Mouse (Mus musculus): ENCODE results near the gene Lrrc75b. TPM values are rescaled to one million over a fixed set of nuclear protein-coding genes. Genes with fewer than 3 reads are reported as not detected.

Lrrc75b gene
- total and polyA plus RNA-seq, 2 experiments from 2014 or later, result 0.83 to 2.9 TPM

GRCm38 (mm10) chr10:75505130-75505495 lies 55.0 kb downstream of the Lrrc75b start:
- Histone ChIP-seq H3K36me3 (replicated peaks; ENCODE audit: control insufficient read depth, insufficient read depth, low read length) (peaks cover 34% of the 10 kb centered on the region), H3K27ac (ENCODE audit: low read depth) (no peak overlapping the region)
- ATAC-seq (ENCODE audit: insufficient read depth, low read depth), result no peak

GRCm38 (mm10) chr10:75504234-75505129 lies 55.6 kb downstream of the Lrrc75b start:
- DNase-seq (ENCODE audit: low spot score) (no peak), ATAC-seq (ENCODE audit: insufficient read depth, low read depth) (no peak)
- Histone ChIP-seq H3K4me2 (ENCODE audit: low read depth, low read length) (no peak overlapping the region), H3K4me1 (ENCODE audit: control insufficient read depth, insufficient read depth) (no peaks in the 10 kb centered on the region), H3K9ac (replicated peaks; ENCODE audit: low read depth, low read length) (no peak overlapping the region), H3K9me3 (replicated peaks; ENCODE audit: control insufficient read depth, low read length) (no peaks in the 10 kb centered on the region), H3K27me3 (ENCODE audit: control insufficient read depth, insufficient read depth, low read length) (no peaks in the 10 kb centered on the region), H3K4me3 (ENCODE audit: low read depth, low read length) (no peak overlapping the region), H3K36me3 (replicated peaks; ENCODE audit: control insufficient read depth, insufficient read depth, low read length) (peaks cover 27% of the 10 kb centered on the region), H3K27ac (ENCODE audit: low read depth) (no peak overlapping the region)
- 76% methylated on average over 8 of the region's 8 CpGs for WGBS
- TF ChIP-seq EP300 (IDR thresholded peaks at IDR 0.05; ENCODE audit: low read depth), result no peak
- no peak for TF ChIP-seq CTCF (IDR thresholded peaks at IDR 0.05; ENCODE audit: low read depth)

More at GRCm38 (mm10) chr10:75505130-75505495, 55.0 kb downstream of the Lrrc75b start:
- no peak for DNase-seq (ENCODE audit: low spot score)
- TF ChIP-seq EP300 (IDR thresholded peaks at IDR 0.05; ENCODE audit: low read depth) (no peak), CTCF (IDR thresholded peaks at IDR 0.05; ENCODE audit: low read depth) (no peak)
- H3K4me3 ChIP-seq (ENCODE audit: low read depth, low read length), result no peak overlapping the region
- no peak overlapping the region for H3K4me2 ChIP-seq (ENCODE audit: low read depth, low read length)
- H3K4me1 ChIP-seq (ENCODE audit: control insufficient read depth, insufficient read depth), result no peaks in the 10 kb centered on the region
- no peaks in the 10 kb centered on the region for H3K9me3 ChIP-seq (replicated peaks; ENCODE audit: control insufficient read depth, low read length)
- H3K27me3 ChIP-seq (ENCODE audit: control insufficient read depth, insufficient read depth, low read length), result no peaks in the 10 kb centered on the region
- 68% methylated on average over 3 of the region's 3 CpGs for WGBS
- no peak overlapping the region for H3K9ac ChIP-seq (replicated peaks; ENCODE audit: low read depth, low read length)

- Histone ChIP-seq H3K9ac (replicated peaks; ENCODE audit: low read depth, low read length) (no peak overlapping the region), H3K27ac (ENCODE audit: low read depth) (no peak overlapping the region), H3K9me3 (replicated peaks; ENCODE audit: control insufficient read depth, low read length) (no peaks in the 10 kb centered on the region), H3K4me2 (ENCODE audit: low read depth, low read length) (no peak overlapping the region), H3K27me3 (ENCODE audit: control insufficient read depth, insufficient read depth, low read length) (no peaks in the 10 kb centered on the region), H3K4me1 (ENCODE audit: control insufficient read depth, insufficient read depth) (no peaks in the 10 kb centered on the region), H3K4me3 (ENCODE audit: low read depth, low read length) (no peak overlapping the region), H3K36me3 (replicated peaks; ENCODE audit: control insufficient read depth, insufficient read depth, low read length) (peaks cover 20% of the 10 kb centered on the region)
- no peak for ATAC-seq (ENCODE audit: insufficient read depth, low read depth)
- DNase-seq (ENCODE audit: low spot score), result no peak
- 90% methylated on average over 7 of the region's 7 CpGs for WGBS
- TF ChIP-seq CTCF (IDR thresholded peaks at IDR 0.05; ENCODE audit: low read depth) (no peak), EP300 (IDR thresholded peaks at IDR 0.05; ENCODE audit: low read depth) (no peak)
Observed at GRCm38 (mm10) chr10:75503692-75504091, 56.4 kb downstream of the Lrrc75b start.

GRCm38 (mm10) chr10:75501641-75502040 lies 58.5 kb downstream of the Lrrc75b start:
- Histone ChIP-seq H3K4me1 (ENCODE audit: control insufficient read depth, insufficient read depth) (no peaks in the 10 kb centered on the region), H3K4me3 (ENCODE audit: low read depth, low read length) (no peak overlapping the region), H3K27ac (ENCODE audit: low read depth) (no peak overlapping the region), H3K36me3 (replicated peaks; ENCODE audit: control insufficient read depth, insufficient read depth, low read length) (no peaks in the 10 kb centered on the region; the same call in 1 of the 2 replicates), H3K9ac (replicated peaks; ENCODE audit: low read depth, low read length) (no peak overlapping the region), H3K27me3 (ENCODE audit: control insufficient read depth, insufficient read depth, low read length) (no peaks in the 10 kb centered on the region), H3K9me3 (replicated peaks; ENCODE audit: control insufficient read depth, low read length) (no peaks in the 10 kb centered on the region), H3K4me2 (ENCODE audit: low read depth, low read length) (no peak overlapping the region)
- ATAC-seq (ENCODE audit: insufficient read depth, low read depth), result no peak
- no peak for TF ChIP-seq CTCF (IDR thresholded peaks at IDR 0.05; ENCODE audit: low read depth)
- TF ChIP-seq EP300 (IDR thresholded peaks at IDR 0.05; ENCODE audit: low read depth), result no peak
- 97% methylated on average over 1 of the region's 1 CpGs for WGBS
- DNase-seq (ENCODE audit: low spot score), result no peak

GRCm38 (mm10) chr10:75500345-75500744 lies 59.8 kb downstream of the Lrrc75b start:
- no peak overlapping the region for H3K9ac ChIP-seq (replicated peaks; ENCODE audit: low read depth, low read length)
- WGBS, result 26% methylated on average over 7 of the region's 7 CpGs
- no peak for ATAC-seq (ENCODE audit: insufficient read depth, low read depth)
- no peaks in the 10 kb centered on the region for H3K9me3 ChIP-seq (replicated peaks; ENCODE audit: control insufficient read depth, low read length)
- no peaks in the 10 kb centered on the region for H3K27me3 ChIP-seq (ENCODE audit: control insufficient read depth, insufficient read depth, low read length)
- no peak overlapping the region for H3K4me2 ChIP-seq (ENCODE audit: low read depth, low read length)
- peaks cover 6% of the 10 kb centered on the region; the same call in 1 of the 2 replicates for H3K4me1 ChIP-seq (ENCODE audit: control insufficient read depth, insufficient read depth)
- no peak overlapping the region for H3K27ac ChIP-seq (ENCODE audit: low read depth)
- H3K4me3 ChIP-seq (ENCODE audit: low read depth, low read length), result no peak overlapping the region
- TF ChIP-seq EP300 (IDR thresholded peaks at IDR 0.05; ENCODE audit: low read depth) (no peak), CTCF (IDR thresholded peaks at IDR 0.05; ENCODE audit: low read depth) (no peak)
- no peak for DNase-seq (ENCODE audit: low spot score)
- no peaks in the 10 kb centered on the region; the same call in 1 of the 2 replicates for H3K36me3 ChIP-seq (replicated peaks; ENCODE audit: control insufficient read depth, insufficient read depth, low read length)

Other genes with a start within 250 kb of the Lrrc75b start
- 15.8 and 51.3 TPM in 2 replicates for gene Adora2a, start 243.5 kb downstream of the Lrrc75b start, total RNA-seq (2014; rRNA removed; ENCODE audit: low replicate concordance)
- 3.6 and 4.4 TPM in 2 replicates for gene Adora2a, start 243.5 kb downstream of the Lrrc75b start, polyA plus RNA-seq (2015; fragmentation: Nextera tagmentation; extraction: Ambion mirVana)
- gene Upb1, start 159.2 kb downstream of the Lrrc75b start, total RNA-seq (2014; rRNA removed; ENCODE audit: low replicate concordance), result 0.66 TPM in 1 of 2 replicates, not detected in the other
- gene Upb1, start 159.2 kb downstream of the Lrrc75b start, polyA plus RNA-seq (2015; fragmentation: Nextera tagmentation; extraction: Ambion mirVana), result 0.86 and 1.1 TPM in 2 replicates
- 10.8 and 10.9 TPM in 2 replicates for gene Snrpd3, start 42.8 kb downstream of the Lrrc75b start, total RNA-seq (2014; rRNA removed; ENCODE audit: low replicate concordance)
- 65.4 and 68.5 TPM in 2 replicates for gene Snrpd3, start 42.8 kb downstream of the Lrrc75b start, polyA plus RNA-seq (2015; fragmentation: Nextera tagmentation; extraction: Ambion mirVana)
- gene Gucd1, start 42.4 kb downstream of the Lrrc75b start, total RNA-seq (2014; rRNA removed; ENCODE audit: low replicate concordance), result 113 and 117 TPM in 2 replicates
- 25.4 and 28.0 TPM in 2 replicates for gene Gucd1, start 42.4 kb downstream of the Lrrc75b start, polyA plus RNA-seq (2015; fragmentation: Nextera tagmentation; extraction: Ambion mirVana)
- gene Ggt1, start 1.3 kb upstream of the Lrrc75b start, total RNA-seq (2014; rRNA removed; ENCODE audit: low replicate concordance), result 0.81 TPM in 1 of 2 replicates, not detected in the other
- gene Ggt1, start 1.3 kb upstream of the Lrrc75b start, polyA plus RNA-seq (2015; fragmentation: Nextera tagmentation; extraction: Ambion mirVana), result 0.29 and 0.37 TPM in 2 replicates
- gene Ggt5, start 29.0 kb upstream of the Lrrc75b start, total RNA-seq (2014; rRNA removed; ENCODE audit: low replicate concordance), result 17.8 and 53.4 TPM in 2 replicates
- 6.7 and 7.6 TPM in 2 replicates for gene Ggt5, start 29.0 kb upstream of the Lrrc75b start, polyA plus RNA-seq (2015; fragmentation: Nextera tagmentation; extraction: Ambion mirVana)
- gene Susd2, start 83.7 kb upstream of the Lrrc75b start, total RNA-seq (2014; rRNA removed; ENCODE audit: low replicate concordance), result 6.1 and 7.9 TPM in 2 replicates
- 3.6 and 4.1 TPM in 2 replicates for gene Susd2, start 83.7 kb upstream of the Lrrc75b start, polyA plus RNA-seq (2015; fragmentation: Nextera tagmentation; extraction: Ambion mirVana)
- 44.1 and 194 TPM in 2 replicates for gene Cabin1, start 204.0 kb upstream of the Lrrc75b start, total RNA-seq (2014; rRNA removed; ENCODE audit: low replicate concordance)
- 13.8 and 14.0 TPM in 2 replicates for gene Cabin1, start 204.0 kb upstream of the Lrrc75b start, polyA plus RNA-seq (2015; fragmentation: Nextera tagmentation; extraction: Ambion mirVana)
- gene Ddt, start 213.1 kb upstream of the Lrrc75b start, total RNA-seq (2014; rRNA removed; ENCODE audit: low replicate concordance), result 66.7 and 83.0 TPM in 2 replicates
- gene Ddt, start 213.1 kb upstream of the Lrrc75b start, polyA plus RNA-seq (2015; fragmentation: Nextera tagmentation; extraction: Ambion mirVana), result 82.1 and 84.8 TPM in 2 replicates
- not detected in 2 replicates for gene Gm20441, start 220.6 kb upstream of the Lrrc75b start, total RNA-seq (2014; rRNA removed; ENCODE audit: low replicate concordance)
- gene Gm20441, start 220.6 kb upstream of the Lrrc75b start, polyA plus RNA-seq (2015; fragmentation: Nextera tagmentation; extraction: Ambion mirVana), result not detected in 2 replicates
- gene Gstt3, start 221.1 kb upstream of the Lrrc75b start, total RNA-seq (2014; rRNA removed; ENCODE audit: low replicate concordance), result 3.2 and 4.1 TPM in 2 replicates
- 2.1 and 3.1 TPM in 2 replicates for gene Gstt3, start 221.1 kb upstream of the Lrrc75b start, polyA plus RNA-seq (2015; fragmentation: Nextera tagmentation; extraction: Ambion mirVana)
- 12.9 and 20.0 TPM in 2 replicates for gene Gstt1, start 238.3 kb upstream of the Lrrc75b start, total RNA-seq (2014; rRNA removed; ENCODE audit: low replicate concordance)
- 7.6 and 10.1 TPM in 2 replicates for gene Gstt1, start 238.3 kb upstream of the Lrrc75b start, polyA plus RNA-seq (2015; fragmentation: Nextera tagmentation; extraction: Ambion mirVana)

Measured in heart, postnatal 0 days (tissue).